Mouse (Mus musculus): ENCODE measurements at regions not wholly inside any gene's neighbourhood (a gene's known extent, or its start where the extent isn't known, plus 50 kb on each side); places are given as distances from the start of the nearest gene placed in this dataset.

DNA sequence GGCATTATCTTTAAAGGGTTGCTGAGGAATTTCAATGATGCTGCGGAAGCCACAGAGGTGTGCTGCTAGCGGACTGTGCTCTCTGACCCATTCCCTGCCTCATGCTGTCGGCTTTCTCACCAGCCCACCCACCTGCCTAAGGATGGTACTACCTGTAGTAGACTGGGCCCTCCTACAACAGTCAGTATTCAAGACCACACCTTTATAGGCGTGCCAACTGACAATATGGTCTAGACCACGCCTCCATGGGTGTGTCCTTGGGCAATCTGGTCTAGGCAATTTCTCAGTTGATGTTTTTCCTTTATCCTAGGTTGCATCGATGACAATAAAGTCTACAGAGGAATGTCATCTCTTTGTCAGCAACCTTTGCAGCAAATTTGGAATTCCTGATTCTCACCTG is 148.0 kb downstream of the Atp23 start:
- no peak for DNase-seq (ENCODE audit: low spot score in 2 of 2)
- intact Hi-C loops (cut with DNase I): loop anchor here (10.0 kb wide), 1 partner anchor 418 kb away; no protein-coding TSS in a partner anchor

- DNase-seq (ENCODE audit: low spot score in 2 of 2): peak; percentile 71 to 73
- intact Hi-C loops (cut with DNase I): loop anchor here (10.0 kb wide), 1 partner anchor 418 kb away; no protein-coding TSS in a partner anchor
These were observed 148.5 kb downstream of the Atp23 start for GRCm38 (mm10) chr10:126752699-126753098.

- intact Hi-C loops (cut with DNase I): no loop called here
- no peak for DNase-seq (ENCODE audit: low spot score in 2 of 2)
These were observed 152.3 kb downstream of the Atp23 start for GRCm38 (mm10) chr10:126748696-126749466.

DNA sequence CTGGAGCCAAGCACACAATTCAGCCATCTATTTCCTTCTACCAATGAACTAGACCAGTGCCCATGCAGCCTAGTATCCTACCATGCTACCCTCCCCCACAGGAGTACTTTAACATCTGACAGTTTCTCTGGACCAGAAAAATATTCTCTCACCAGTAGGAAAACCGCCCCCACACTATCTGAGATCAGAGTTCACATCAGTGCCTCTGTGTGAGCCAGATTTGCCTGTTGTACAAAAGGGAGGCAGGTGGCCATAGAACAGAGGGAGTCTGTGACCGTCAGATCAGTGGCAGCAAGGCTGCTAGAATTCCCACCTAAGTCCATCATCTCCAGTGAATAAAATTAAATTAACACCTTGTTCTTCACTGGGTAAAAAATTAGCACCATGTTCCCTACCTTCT is 166.5 kb downstream of the Atp23 start:
- intact Hi-C loops (cut with DNase I): no loop called here
- DNase-seq (ENCODE audit: low spot score in 2 of 2): no peak

- intact Hi-C loops (cut with DNase I): no loop called here
- no peak for DNase-seq (ENCODE audit: low spot score in 2 of 2)
These were observed 173.3 kb downstream of the Atp23 start for GRCm38 (mm10) chr10:126727840-126728239.

DNA sequence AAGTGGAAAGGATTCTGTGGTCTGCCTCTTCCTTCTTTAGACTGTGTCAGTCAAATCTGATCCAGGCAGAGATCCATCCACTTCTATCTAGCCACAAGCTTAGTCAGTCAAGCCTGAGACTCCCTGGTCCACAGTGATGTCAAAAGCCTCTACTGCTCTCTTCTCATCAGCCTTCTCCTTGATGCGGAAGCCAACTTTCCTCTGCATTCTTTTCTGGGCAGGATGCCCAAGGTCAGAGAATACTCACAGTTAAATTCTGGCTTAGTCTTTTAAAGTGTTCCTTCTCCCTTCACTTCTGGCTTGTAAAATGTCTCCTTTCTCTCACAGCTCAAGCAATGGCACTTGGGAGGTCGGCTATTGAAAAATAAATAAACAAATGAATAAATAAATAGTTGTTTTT is 183.2 kb downstream of the Atp23 start:
- DNase-seq (ENCODE audit: low spot score in 2 of 2): peak; percentile 7 to 12
- intact Hi-C loops (cut with DNase I): no loop called here

GRCm38 (mm10) chr10:126711758-126712157 is 189.4 kb downstream of the Atp23 start:
- intact Hi-C loops (cut with DNase I): no loop called here
- no peak for DNase-seq (ENCODE audit: low spot score in 2 of 2)

- DNase-seq (ENCODE audit: low spot score in 2 of 2): no peak
- intact Hi-C loops (cut with DNase I): no loop called here
These were observed 191.8 kb downstream of the Atp23 start for GRCm38 (mm10) chr10:126709219-126709917.

DNA sequence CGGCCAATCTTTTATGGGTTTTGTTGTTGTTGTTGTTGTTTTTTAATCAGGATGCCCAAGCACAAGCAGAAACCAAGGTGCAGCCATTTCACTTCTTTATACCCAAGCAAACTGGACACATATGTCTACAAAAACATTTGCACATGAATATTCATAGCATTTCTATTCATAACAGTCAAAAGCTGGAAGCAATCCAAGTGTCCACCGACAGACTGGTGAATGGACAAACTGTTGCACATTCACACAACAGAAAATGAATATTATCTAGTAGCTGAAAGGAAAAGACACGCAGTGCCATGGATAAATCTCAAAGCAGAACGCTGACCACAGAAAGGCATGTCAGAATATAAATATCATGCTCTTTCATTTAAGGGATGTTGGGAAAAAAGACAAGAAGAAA is 192.4 kb downstream of the Atp23 start:
- intact Hi-C loops (cut with DNase I): no loop called here
- peak; percentile 60 to 64 for DNase-seq (ENCODE audit: low spot score in 2 of 2)

- intact Hi-C loops (cut with DNase I): no loop called here
These were observed 192.9 kb downstream of the Atp23 start for GRCm38 (mm10) chr10:126708215-126708614.

GRCm38 (mm10) chr10:126697086-126697485 is 204.1 kb downstream of the Atp23 start:
- intact Hi-C loops (cut with DNase I): no loop called here

More at GRCm38 (mm10) chr10:126708215-126708614, 192.9 kb downstream of the Atp23 start:
- no peak for DNase-seq (ENCODE audit: low spot score in 2 of 2)

DNA sequence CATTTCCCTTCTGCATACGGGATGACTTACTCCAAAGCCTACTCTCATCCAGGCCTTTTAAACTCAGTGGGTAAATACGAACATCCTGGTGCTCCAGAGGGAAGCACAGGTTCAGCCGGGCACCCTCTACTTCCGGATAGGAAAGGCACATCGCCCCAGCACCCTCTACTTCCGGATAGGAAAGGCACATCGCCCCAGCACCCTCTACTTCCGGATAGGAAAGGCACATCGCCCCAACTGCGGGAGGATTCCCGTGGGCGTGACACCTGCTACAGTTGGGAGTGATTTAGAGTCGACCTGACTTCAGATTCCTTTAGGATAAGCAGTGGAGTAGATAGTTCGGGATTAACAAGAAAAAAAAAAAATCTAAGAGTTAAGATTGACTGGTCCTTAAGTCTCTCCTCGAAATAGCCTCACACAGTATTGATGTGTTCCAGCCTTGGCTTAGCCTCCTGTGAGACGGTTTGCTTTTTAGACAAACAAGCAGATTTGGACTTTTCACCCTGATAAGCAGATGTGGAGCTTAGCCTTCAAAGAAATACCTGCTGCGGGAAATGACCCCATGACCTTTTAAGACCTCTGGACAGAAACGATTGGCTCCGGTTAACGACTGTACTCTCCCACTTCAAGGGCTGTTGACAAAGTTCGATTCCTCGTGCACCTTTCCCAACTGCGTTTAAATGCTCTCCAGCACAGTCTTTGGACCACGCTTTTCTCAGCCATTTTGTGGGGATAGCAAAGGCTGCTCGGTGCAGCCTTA is 210.1 kb downstream of the Atp23 start:
- DNase-seq (ENCODE audit: low spot score in 2 of 2): no peak
- intact Hi-C loops (cut with DNase I): no loop called here

More at GRCm38 (mm10) chr10:126697086-126697485, 204.1 kb downstream of the Atp23 start:
- no peak for DNase-seq (ENCODE audit: low spot score in 2 of 2)

DNA sequence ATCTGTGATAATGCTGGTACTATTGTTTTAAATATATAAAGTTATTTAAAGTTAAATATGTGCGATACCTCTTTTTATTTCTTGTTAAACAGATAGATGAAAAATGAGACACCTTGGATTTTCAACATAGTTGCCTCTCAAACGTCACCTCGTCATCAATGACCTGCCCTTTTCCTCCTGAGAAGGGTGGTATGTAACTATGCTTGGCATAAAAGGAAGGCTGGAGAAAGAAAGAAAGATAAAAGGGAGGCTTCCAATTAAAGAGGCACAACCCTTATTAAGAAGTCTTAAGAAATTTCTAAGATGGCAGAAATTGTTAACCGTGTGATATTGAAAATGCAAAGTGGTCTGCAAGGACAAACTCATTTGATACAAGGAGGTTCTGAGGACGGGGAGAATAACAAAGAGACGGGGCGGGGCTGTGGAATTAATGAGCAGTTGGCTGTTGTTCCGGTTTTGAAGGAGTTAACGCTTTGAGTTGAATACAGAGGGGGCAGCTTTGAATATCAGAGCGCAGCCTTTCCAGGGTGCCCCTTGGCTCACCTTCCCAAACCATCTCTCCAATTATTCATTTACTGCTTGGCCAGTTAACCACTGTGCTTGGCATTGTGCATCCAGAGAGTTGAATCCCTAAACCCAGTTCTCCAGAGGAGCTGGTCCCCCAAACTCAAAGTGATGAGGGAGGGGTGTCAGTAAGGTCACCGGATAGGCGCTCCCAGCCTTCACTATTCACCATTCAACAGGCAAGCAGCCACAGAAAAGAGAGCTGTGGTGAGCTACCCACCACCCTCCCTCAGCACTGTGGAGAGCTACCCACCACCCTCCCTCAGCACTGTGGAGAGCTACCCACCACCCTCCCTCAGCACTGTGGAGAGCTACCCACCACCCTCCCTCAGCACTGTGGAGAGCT is 220.6 kb downstream of the Atp23 start:
- intact Hi-C loops (cut with DNase I): no loop called here
- no peak for DNase-seq (ENCODE audit: low spot score in 2 of 2)

DNA sequence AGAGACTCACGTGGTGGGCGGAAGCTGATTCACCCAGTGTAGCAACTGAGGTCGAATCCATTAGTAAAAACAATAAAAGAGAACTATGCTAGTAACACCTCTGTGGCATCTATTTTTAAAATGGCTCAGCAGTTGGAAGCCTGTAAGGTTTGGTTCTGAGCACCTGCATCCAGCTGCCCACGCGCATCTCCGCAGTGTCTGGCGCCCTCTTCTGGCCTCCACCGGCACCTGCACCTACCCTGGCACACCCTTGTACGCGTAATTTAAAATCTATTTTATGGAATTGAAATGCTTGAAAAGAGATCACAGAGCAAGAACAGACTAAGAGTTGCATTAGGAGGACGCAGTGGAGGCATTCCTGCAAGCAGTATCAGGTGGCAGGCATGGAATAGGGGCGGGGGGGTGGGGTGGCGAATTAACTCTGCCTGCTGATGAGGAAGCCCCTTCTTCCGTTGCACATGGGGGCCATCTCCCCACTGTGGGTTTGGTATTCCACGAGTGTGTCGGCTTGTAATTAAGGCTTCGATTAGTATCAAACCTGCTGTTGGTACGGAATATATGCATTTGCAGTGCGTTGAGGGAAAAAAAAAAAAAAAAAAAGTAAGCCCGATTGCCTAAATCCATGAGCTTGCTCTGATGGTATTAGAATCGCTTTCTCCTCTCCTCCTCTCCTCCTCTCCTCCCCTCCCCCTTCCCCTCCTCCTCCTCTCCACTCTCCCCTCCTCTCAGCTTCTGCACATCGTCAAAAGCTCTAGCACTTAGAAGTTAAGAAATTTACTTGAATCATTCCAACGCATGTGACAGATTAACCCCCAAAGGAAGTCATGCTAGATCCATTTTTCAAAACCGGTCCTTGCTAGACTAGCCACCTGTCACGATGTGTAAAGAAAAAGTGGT is 221.7 kb downstream of the Atp23 start:
- peak in 1 of 2 experiments; percentile 32 for DNase-seq (ENCODE audit: low spot score in 2 of 2)
- intact Hi-C loops (cut with DNase I): no loop called here

- peak in 1 of 2 experiments; percentile 46 for DNase-seq (ENCODE audit: low spot score in 2 of 2)
- intact Hi-C loops (cut with DNase I): no loop called here
These were observed 227.7 kb downstream of the Atp23 start for GRCm38 (mm10) chr10:126673437-126673836.

DNA sequence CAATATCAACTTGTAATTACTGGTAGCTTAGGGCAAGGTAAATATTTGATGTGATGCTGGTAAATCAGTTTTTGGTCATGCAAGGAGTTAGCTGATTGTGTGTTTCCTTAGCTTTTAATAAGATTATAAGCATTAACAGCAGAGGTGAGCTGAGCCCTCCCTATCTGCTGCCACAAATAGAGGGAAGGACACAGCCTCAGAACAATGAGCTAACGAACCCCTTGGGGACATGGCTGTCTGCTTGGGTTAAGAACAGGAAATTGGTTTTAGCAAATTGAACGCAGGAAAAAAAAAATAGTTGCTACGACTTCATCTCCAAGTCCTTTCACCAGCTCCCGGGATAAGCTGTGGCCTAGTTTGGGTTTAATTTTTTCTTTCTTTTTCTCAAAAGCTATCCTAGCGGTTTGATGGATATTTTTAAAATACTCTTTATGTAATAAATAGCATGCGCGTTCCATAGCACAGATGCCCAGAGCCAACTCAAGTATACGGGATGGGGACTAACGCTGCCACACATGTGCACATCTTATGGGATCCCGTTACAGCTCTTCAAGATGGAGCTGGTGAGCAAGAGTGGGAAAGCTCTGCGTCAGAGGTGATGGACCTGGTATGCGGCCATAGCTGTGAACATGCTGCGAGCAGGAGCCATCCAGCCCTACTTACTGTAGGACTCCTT is 236.6 kb downstream of the Atp23 start:
- intact Hi-C loops (cut with DNase I): no loop called here
- no peak for DNase-seq (ENCODE audit: low spot score in 2 of 2)

DNA sequence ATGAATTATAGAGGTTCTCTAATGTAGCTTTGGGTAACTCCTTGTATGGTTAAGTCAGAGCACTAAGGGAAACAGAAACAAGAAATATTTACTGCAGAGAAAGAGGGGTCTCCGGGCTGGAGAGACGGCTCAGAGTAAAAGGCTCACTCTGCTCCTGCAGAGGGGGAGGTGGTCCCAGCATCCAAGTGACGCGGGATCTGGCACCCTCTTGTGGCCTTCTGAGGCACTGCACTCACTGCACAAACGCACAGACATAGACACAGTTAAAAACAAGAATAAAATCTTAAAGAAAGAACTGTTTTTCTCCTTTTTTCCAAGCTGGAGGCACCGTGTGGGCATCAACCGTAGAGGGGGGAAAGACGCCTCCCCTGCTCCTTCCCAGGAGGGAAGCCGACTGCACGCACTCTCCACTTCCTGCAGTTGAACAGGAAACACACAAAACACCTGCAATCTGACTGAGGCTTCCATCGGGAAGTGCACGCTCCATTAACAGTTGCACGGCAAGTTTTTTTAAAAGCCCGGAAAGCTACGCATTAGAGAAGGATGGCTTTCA is 237.6 kb downstream of the Atp23 start:
- intact Hi-C loops (cut with DNase I): no loop called here
- no peak for DNase-seq (ENCODE audit: low spot score in 2 of 2)

Measured in left cerebral cortex, postnatal 14 days (tissue).